Mouse (Mus musculus): Measurements from ENCODE around the gene Lgalsl. TPM values are rescaled to one million over a fixed set of nuclear protein-coding genes. Genes with fewer than 3 reads are reported as not detected.

Gene Lgalsl
- polyA plus RNA-seq, 1 experiment from 2014 or later = 19.7 TPM

DNA sequence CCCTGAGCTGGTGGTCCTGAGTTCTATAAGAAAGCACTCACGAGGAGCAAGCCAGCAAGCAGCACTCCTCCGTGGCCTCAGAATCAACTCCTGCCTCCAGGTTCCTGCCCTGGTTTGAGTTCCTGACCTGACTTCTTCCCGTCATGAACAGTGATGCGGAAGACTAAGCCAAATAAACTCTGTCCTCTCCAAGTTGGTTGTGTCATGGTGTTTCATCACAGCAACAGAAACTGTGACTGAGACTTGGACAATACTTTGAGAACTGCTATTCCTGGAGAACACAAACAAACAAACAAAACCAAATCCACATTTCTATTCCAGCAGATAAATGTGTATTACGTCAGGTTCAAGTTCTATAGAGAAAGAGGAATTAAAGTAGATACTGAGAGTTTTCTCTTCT lies 31.2 kb upstream of the Lgalsl start:
- WGBS = 84% methylated on average over 5 of the region's 5 CpGs
- Histone ChIP-seq H3K27ac (ENCODE audit: low read depth, low read length) (no peak overlapping the region), H3K4me1 (replicated peaks; ENCODE audit: control insufficient read depth, insufficient read depth, low read length) (no peaks in the 10 kb centered on the region; the same call in 1 of the 2 replicates), H3K9ac (ENCODE audit: low read depth, low read length) (no peak overlapping the region), H3K9me3 (ENCODE audit: control insufficient read depth, low read length) (no peaks in the 10 kb centered on the region), H3K36me3 (ENCODE audit: control insufficient read depth, insufficient read depth, low read length) (no peaks in the 10 kb centered on the region), H3K4me2 (replicated peaks; ENCODE audit: low read depth, low read length) (no peak overlapping the region), H3K27me3 (ENCODE audit: control insufficient read depth, insufficient read depth, low read length) (no peaks in the 10 kb centered on the region), H3K4me3 (ENCODE audit: low read depth, low read length) (no peak overlapping the region)
- ATAC-seq (ENCODE audit: low FRiP score) = no peak
- DNase-seq (ENCODE audit: low spot score) = no peak

DNA sequence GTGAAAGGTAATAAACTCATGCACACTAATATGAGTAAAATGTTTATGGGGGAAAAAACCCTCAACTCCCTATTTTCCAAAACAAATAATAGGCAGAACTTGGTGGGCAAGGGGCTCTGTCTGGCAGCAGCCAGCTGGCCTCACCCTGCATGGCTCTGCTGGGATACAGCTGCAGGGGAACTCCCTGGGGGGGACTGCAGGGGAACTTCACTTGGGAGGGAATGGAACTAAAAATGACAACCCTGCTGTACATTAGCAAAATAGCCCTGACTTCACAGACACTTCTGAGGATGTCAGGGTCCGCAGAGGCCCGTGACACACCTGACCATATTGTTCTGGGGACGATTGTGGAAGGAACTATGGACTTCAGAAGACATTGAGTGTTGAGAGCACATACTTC lies 29.5 kb upstream of the Lgalsl start:
- Histone ChIP-seq H3K4me1 (replicated peaks; ENCODE audit: control insufficient read depth, insufficient read depth, low read length) (no peaks in the 10 kb centered on the region; the same call in 1 of the 2 replicates), H3K27me3 (ENCODE audit: control insufficient read depth, insufficient read depth, low read length) (no peaks in the 10 kb centered on the region), H3K9ac (ENCODE audit: low read depth, low read length) (no peak overlapping the region)

DNA sequence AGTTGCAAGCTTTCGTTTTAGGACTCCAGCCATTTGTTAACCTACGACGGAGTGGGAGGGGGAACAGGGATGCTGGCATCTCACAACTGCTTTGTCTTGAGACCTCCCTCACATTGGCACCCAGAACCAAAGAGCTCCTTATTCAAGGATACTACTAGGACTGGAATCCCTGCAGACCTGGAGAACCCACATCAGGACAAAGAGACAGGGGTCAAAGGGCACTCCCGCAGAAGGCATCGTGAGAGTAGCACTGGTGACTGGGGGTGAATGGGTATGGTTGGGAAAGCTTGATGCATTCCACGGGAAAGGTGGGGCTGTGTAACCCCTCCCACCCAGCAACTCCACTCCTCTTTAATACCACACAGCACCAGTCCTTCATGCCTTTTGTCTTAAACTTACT lies 29.0 kb upstream of the Lgalsl start:
- Histone ChIP-seq H3K27me3 (ENCODE audit: control insufficient read depth, insufficient read depth, low read length) (no peaks in the 10 kb centered on the region), H3K4me3 (ENCODE audit: low read depth, low read length) (no peak overlapping the region), H3K4me1 (replicated peaks; ENCODE audit: control insufficient read depth, insufficient read depth, low read length) (no peaks in the 10 kb centered on the region; the same call in 1 of the 2 replicates), H3K9me3 (ENCODE audit: control insufficient read depth, low read length) (no peaks in the 10 kb centered on the region), H3K4me2 (replicated peaks; ENCODE audit: low read depth, low read length) (no peak overlapping the region), H3K9ac (ENCODE audit: low read depth, low read length) (no peak overlapping the region), H3K27ac (ENCODE audit: low read depth, low read length) (no peak overlapping the region), H3K36me3 (ENCODE audit: control insufficient read depth, insufficient read depth, low read length) (no peaks in the 10 kb centered on the region)
- WGBS = 33% methylated on average over 6 of the region's 6 CpGs
- DNase-seq (ENCODE audit: low spot score) (no peak), ATAC-seq (ENCODE audit: low FRiP score) (no peak)

More for the DNA sequence above, 29.5 kb upstream of the Lgalsl start:
- WGBS = 89% methylated on average over 3 of the region's 3 CpGs
- DNase-seq (ENCODE audit: low spot score) (no peak), ATAC-seq (ENCODE audit: low FRiP score) (no peak)
- Histone ChIP-seq H3K36me3 (ENCODE audit: control insufficient read depth, insufficient read depth, low read length) (no peaks in the 10 kb centered on the region), H3K4me2 (replicated peaks; ENCODE audit: low read depth, low read length) (no peak overlapping the region), H3K4me3 (ENCODE audit: low read depth, low read length) (no peak overlapping the region), H3K27ac (ENCODE audit: low read depth, low read length) (no peak overlapping the region), H3K9me3 (ENCODE audit: control insufficient read depth, low read length) (no peaks in the 10 kb centered on the region)

DNA sequence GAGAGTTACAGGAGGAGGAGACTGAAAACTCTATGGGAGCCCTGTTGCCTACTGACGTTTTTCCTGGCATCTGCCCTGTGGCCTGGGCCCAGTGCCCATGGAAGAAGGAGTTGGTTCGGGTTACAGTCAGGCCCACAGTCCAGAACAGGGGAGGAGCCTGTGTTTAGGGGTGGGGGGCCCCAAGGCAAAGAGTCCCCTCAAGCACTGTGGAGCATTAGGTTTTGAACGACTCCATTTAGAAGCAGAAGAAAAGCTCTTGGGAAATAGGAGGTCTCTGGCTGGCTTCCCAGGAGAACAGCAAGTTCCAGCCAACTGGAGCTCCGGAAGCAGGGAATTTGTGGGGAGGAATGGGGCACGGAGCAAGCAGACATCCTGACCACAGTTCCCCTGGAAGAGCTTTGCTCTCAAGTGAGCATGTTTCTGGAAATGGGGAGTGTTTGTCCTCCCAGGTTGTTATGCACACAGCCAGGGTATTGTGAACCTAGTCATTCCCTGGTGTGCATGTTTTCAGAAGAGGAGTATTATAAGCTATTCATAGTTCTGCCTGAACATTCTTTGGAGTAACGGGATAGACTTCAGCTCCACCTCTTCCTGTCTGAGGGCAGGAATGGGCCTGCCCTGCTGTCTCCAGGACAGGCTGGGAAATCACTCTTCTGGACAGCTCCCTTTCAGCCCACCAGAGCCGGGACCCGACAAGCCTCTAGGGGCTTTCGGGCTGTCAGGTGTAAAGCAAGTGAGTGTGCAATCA lies 28.2 kb upstream of the Lgalsl start:
- Histone ChIP-seq H3K27me3 (ENCODE audit: control insufficient read depth, insufficient read depth, low read length) (no peaks in the 10 kb centered on the region), H3K4me1 (replicated peaks; ENCODE audit: control insufficient read depth, insufficient read depth, low read length) (no peaks in the 10 kb centered on the region; the same call in 1 of the 2 replicates), H3K4me2 (replicated peaks; ENCODE audit: low read depth, low read length) (no peak overlapping the region), H3K36me3 (ENCODE audit: control insufficient read depth, insufficient read depth, low read length) (no peaks in the 10 kb centered on the region), H3K9ac (ENCODE audit: low read depth, low read length) (no peak overlapping the region), H3K27ac (ENCODE audit: low read depth, low read length) (no peak overlapping the region), H3K9me3 (ENCODE audit: control insufficient read depth, low read length) (no peaks in the 10 kb centered on the region), H3K4me3 (ENCODE audit: low read depth, low read length) (no peak overlapping the region)
- whole genome bisulfite sequencing = 22% methylated on average over 9 of the region's 9 CpGs
- peak; percentile 20 for DNase-seq (ENCODE audit: low spot score)
- ATAC-seq (ENCODE audit: low FRiP score) = peak; percentile 60

DNA sequence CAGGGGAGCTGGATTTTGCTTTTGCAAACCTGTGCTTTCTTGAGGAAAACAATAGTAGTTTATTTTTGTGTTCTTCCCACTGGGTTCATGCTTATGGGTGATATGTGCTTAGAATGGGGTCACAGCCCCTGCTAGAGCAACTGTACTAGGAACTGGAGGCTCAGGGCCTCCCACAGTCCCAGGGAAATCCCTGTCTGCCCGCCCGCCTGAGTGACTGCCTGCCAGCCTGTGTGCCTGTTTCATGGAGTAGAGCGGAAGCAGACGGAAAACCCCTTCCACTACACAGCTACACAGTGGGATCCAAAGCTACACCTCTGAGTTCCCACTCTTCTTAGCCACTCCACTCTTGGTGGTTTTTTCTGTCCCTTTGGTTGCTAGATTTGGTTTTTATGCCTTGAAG lies 27.1 kb upstream of the Lgalsl start:
- Histone ChIP-seq H3K9me3 (ENCODE audit: control insufficient read depth, low read length) (no peaks in the 10 kb centered on the region), H3K4me1 (replicated peaks; ENCODE audit: control insufficient read depth, insufficient read depth, low read length) (no peaks in the 10 kb centered on the region; the same call in 1 of the 2 replicates), H3K36me3 (ENCODE audit: control insufficient read depth, insufficient read depth, low read length) (no peaks in the 10 kb centered on the region), H3K4me3 (ENCODE audit: low read depth, low read length) (no peak overlapping the region), H3K27ac (ENCODE audit: low read depth, low read length) (no peak overlapping the region), H3K9ac (ENCODE audit: low read depth, low read length) (no peak overlapping the region), H3K27me3 (ENCODE audit: control insufficient read depth, insufficient read depth, low read length) (no peaks in the 10 kb centered on the region; the same call in 1 of the 2 replicates), H3K4me2 (replicated peaks; ENCODE audit: low read depth, low read length) (no peak overlapping the region)
- 80% methylated on average over 4 of the region's 4 CpGs for WGBS
- ATAC-seq (ENCODE audit: low FRiP score) (no peak), DNase-seq (ENCODE audit: low spot score) (no peak)

DNA sequence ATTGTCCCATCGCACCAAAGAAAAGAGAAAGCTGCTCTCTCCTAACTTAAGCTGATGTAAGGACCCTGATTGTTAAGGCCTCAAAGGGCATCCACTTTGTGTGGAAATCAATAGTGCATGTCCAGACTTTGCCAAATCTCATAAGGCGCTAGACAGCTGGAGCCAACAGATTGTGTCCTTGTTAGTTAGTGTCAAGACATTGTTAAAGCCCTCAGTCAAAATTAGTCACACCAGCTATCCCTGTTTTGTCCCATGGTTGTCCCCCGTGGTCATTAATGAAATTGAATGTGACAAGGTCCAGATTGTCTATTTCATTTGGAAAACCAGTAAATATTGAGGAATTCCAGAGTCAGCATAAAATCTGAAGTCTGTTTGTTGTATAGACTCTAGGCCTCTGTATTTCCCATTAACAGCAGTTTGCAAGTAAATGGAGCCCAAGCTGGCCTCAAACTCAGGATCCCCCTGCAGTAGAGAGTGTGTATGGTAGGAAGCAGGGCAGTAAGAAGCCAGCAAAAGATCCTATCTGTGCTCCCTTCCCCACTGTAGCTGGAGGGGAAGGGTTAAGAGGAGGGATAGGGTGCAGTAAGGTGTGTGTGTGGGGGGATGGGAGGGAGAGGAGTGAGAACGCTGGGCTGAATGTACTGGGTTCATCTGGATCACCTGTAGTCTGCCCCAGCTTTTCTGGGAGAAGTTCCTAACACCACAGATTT lies 23.3 kb upstream of the Lgalsl start:
- whole genome bisulfite sequencing = 43% methylated on average over 4 of the region's 4 CpGs
- Histone ChIP-seq H3K36me3 (ENCODE audit: control insufficient read depth, insufficient read depth, low read length) (no peaks in the 10 kb centered on the region), H3K27ac (ENCODE audit: low read depth, low read length) (no peak overlapping the region), H3K9ac (ENCODE audit: low read depth, low read length) (no peak overlapping the region), H3K4me3 (ENCODE audit: low read depth, low read length) (no peak overlapping the region), H3K4me2 (replicated peaks; ENCODE audit: low read depth, low read length) (no peak overlapping the region), H3K4me1 (replicated peaks; ENCODE audit: control insufficient read depth, insufficient read depth, low read length) (no peaks in the 10 kb centered on the region; the same call in 1 of the 2 replicates), H3K9me3 (ENCODE audit: control insufficient read depth, low read length) (no peaks in the 10 kb centered on the region), H3K27me3 (ENCODE audit: control insufficient read depth, insufficient read depth, low read length) (no peaks in the 10 kb centered on the region; the same call in 1 of the 2 replicates)
- DNase-seq (ENCODE audit: low spot score) (peak; percentile 47), ATAC-seq (ENCODE audit: low FRiP score) (peak; percentile 81)

DNA sequence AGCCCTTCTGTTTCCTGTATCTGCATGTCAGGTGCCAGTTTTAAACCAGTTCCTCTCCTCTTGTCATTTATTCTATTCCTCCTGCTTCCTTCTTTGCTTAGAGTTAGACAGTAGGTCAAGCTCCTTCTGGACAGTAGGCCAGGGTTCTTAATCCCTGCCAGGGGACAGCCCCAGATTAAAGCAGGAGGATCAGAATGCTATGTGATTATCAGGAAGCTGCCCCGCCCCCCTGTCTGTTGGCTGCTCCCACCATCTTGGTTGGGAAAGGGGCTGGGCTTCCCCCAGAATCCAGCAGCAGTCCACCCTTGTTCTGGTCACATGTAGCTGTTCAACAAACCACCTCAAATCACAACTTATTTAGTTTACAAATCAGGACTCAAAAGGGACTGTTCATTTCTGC lies 19.3 kb upstream of the Lgalsl start:
- whole genome bisulfite sequencing = 82% methylated on average over 1 of the region's 1 CpGs
- H3K27me3 ChIP-seq (ENCODE audit: control insufficient read depth, insufficient read depth, low read length) = no peaks in the 10 kb centered on the region; the same call in 1 of the 2 replicates
- no peak for ATAC-seq (ENCODE audit: low FRiP score)

DNA sequence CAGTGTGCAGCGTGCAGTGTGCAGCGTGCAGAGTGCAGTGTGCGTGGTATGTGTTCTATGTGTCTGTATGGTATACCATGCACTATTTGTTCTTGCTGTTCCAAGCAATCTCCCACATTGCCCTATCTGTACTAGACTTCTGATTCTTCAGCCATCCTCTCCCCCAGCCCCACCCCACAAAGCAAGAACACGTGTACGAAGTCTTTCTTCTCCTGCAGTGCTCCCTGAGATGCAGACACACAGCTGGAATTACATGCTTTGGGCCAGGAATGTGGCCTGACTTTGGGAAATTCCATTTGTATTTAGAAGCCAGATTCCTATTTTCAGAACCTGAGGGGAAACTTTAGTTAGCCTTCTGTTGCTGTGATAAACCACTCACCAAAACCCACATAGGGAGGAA lies 18.5 kb upstream of the Lgalsl start:
- no peak for ATAC-seq (ENCODE audit: low FRiP score)
- no peak for DNase-seq (ENCODE audit: low spot score)
- WGBS = 84% methylated on average over 5 of the region's 5 CpGs
- Histone ChIP-seq H3K4me1 (replicated peaks; ENCODE audit: control insufficient read depth, insufficient read depth, low read length) (no peaks in the 10 kb centered on the region; the same call in 1 of the 2 replicates), H3K36me3 (ENCODE audit: control insufficient read depth, insufficient read depth, low read length) (no peaks in the 10 kb centered on the region), H3K27me3 (ENCODE audit: control insufficient read depth, insufficient read depth, low read length) (no peaks in the 10 kb centered on the region; the same call in 1 of the 2 replicates), H3K9ac (ENCODE audit: low read depth, low read length) (no peak overlapping the region), H3K4me2 (replicated peaks; ENCODE audit: low read depth, low read length) (no peak overlapping the region), H3K27ac (ENCODE audit: low read depth, low read length) (no peak overlapping the region), H3K4me3 (ENCODE audit: low read depth, low read length) (no peak overlapping the region), H3K9me3 (ENCODE audit: control insufficient read depth, low read length) (no peaks in the 10 kb centered on the region)

More for the DNA sequence above, 19.3 kb upstream of the Lgalsl start:
- H3K4me1 ChIP-seq (replicated peaks; ENCODE audit: control insufficient read depth, insufficient read depth, low read length) = no peaks in the 10 kb centered on the region; the same call in 1 of the 2 replicates
- DNase-seq (ENCODE audit: low spot score) = no peak
- H3K27ac ChIP-seq (ENCODE audit: low read depth, low read length) = no peak overlapping the region
- H3K4me3 ChIP-seq (ENCODE audit: low read depth, low read length) = no peak overlapping the region
- H3K9me3 ChIP-seq (ENCODE audit: control insufficient read depth, low read length) = no peaks in the 10 kb centered on the region
- no peak overlapping the region for H3K9ac ChIP-seq (ENCODE audit: low read depth, low read length)
- H3K4me2 ChIP-seq (replicated peaks; ENCODE audit: low read depth, low read length) = no peak overlapping the region
- H3K36me3 ChIP-seq (ENCODE audit: control insufficient read depth, insufficient read depth, low read length) = no peaks in the 10 kb centered on the region
